Mouse (Mus musculus) liver, embryonic 14.5 days (tissue): Measurements from ENCODE around the gene Thumpd3.

Experiments used
- CTCF ChIP-seq: IDR thresholded peaks from 2 replicates; pipeline ENCODE4 v1.5.1; 2016; ENCODE audit warnings: antibody characterized with exemption, low read depth, control low read depth
- EP300 ChIP-seq: IDR thresholded peaks from 2 replicates; pipeline ENCODE4 v1.6.1; 2016; ENCODE audit warnings: antibody characterized with exemption, low read depth

GRCm38 (mm10) chr6:113048371-113048770 is 2.3 kb downstream of the Thumpd3 start:
- TF ChIP-seq CTCF, result no peak
- TF ChIP-seq EP300, result no peak
